Mouse (Mus musculus) large intestine, adult 2 months (tissue): Measurements from ENCODE around the gene Pla2g2d. TPM values are rescaled to one million over a fixed set of nuclear protein-coding genes. Genes with fewer than 3 reads are reported as not detected.

ENCODE experiments used
- DNase-seq: peaks from one replicate; pipeline ENCODE4 v3.0.0-alpha.2; 2012; ENCODE audit warnings: low read depth, low spot score
- WGBS: fragments of 180-500 bp; shearing (Covaris S2); methylation state at CpG from one replicate; pipeline ENCODE4 v1.1.7; 2018; 5-methylcytosine and 5-hydroxymethylcytosine counted together
- polyA plus RNA-seq: library from polyadenylated mRNA; depleted of rRNA; stranded (reverse); fragments of >200 nt; gene quantifications from 2 replicates; pipeline ENCODE4 v1.2.3, GENCODE M21; 2012

The Pla2g2d gene
- polyA plus RNA-seq, 1 experiment = 8.8 TPM

DNA sequence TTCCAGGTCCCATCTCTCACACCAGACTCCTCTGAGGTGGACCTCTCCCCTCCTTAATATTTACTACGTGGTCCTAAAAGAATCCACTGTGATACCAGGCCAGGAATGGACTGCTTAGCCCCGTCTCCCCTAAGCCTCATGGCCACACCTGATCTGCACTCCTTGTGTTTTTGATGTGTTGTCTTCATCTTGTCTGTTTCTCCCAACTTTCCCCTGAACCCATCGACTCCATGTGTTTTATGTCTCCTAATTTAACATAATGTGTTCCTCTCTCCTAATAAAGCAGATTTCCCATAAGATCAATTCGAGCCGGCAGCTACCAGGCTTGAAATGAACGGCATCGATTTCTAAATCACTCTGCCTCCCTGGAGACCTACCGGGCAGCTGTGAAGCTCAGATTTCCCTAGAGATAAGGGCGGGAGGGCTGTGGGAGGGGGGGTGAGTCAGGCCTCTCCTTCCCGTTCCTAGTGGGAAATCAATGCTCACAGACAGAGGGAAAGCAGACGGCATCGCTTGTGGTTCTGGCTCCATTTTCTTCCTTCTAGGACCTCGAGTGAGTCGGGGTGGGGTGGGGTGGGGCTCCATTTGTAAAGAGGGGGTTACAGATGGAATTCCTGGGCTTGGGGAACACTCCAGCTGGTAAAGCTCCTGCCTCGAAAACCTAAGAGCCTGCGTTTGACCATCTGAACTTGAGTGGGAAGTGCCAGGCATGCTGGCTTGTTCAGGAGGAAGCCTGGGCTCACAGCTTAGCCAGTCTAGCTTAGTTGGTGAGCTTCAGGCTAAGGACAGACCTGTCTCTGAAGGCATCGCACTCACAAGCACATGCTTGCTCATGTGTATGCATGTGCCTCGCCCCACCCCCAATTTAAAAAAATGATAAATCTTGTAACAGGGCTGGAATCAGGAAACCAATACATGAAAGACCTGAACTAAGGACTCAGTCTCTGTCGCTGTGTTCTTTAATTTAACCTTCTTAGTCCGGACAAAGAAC, 2.2 kb downstream of the Pla2g2d start:
- WGBS = 33% methylated on average over 20 of the region's 20 CpGs
- DNase-seq = no peak

DNA sequence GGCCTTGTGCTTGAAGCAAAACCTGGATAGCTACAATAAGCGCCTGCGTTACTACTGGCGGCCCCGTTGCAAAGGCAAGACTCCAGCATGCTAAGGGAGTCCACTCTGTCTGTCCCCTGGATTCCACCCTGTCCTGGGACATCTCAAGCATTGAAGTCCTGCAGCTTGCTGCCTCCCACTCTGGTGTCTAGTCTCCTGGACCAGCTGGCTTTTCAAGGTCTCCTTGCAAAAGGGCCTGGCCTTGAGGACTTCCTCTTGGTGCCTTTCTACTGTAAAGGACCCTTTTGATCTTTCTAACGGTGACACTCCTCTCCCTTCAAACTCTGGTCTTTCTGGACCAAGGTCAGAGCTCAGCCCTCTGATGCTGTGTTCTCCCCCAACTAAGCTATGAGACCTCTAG, 4.8 kb downstream of the Pla2g2d start:
- no peak for DNase-seq
- 86% methylated on average over 5 of the region's 5 CpGs for WGBS

DNA sequence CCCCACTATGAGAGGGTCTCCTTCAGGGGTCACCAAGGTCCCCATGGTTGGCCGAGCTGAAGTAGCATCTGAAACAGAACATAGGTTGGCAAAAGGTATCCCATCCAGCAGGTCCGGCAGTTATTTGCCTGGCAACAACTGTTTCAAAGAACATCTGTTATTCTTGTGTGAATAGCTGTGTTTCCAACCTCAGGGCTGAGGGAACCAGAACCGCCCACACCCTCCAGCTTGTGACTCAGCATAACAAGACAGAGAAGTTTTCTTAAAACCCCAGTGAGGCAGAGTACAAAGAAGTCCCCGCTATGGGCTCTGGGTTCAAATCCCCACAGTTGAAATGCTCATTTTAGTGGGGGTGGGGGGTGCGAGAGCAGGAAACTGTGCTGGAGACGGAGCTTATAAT, 6.6 kb downstream of the Pla2g2d start:
- WGBS = 66% methylated on average over 6 of the region's 6 CpGs
- DNase-seq = no peak

DNA sequence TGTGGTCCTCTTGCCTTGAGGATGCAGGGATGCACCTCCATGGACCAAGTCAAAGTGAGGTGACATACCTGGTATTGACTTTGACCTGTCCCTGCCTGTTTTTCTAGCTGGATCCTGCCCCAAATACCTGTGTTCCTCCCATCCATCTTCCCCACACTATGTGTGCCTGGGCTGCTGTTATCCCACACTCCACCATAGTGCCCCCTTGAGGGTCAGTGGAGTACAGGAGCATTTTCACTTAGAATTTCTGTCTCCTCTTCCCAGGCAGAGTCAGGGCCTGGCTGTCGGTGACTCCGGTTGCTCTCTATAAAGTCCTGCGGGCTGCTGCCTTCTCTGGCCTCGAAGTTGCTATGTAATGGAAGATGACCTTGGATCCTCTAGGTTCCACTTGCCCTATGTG, 10.2 kb downstream of the Pla2g2d start:
- 39% methylated on average over 4 of the region's 4 CpGs for WGBS
- DNase-seq = no peak

DNA sequence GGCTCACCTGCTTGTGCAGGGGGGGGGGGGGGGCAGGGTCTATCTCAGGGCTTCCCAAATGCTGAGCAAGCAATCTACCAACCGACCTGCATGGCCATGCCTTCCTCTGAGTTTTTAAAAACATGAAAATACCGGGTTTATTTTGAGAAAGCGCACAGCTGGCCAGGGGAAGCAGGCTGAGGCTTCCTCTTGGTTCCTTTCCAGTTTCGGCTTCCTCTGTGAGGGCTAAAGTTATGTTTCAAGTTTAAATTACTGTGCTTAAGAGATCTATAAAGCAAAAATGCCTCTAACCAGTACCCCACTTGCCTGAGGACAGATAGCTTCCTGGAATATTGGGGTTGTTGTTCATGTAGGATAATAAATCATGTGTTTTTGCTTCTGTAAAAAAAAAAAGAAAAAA, 10.6 kb downstream of the Pla2g2d start:
- 39% methylated on average over 4 of the region's 4 CpGs for WGBS
- no peak for DNase-seq

DNA sequence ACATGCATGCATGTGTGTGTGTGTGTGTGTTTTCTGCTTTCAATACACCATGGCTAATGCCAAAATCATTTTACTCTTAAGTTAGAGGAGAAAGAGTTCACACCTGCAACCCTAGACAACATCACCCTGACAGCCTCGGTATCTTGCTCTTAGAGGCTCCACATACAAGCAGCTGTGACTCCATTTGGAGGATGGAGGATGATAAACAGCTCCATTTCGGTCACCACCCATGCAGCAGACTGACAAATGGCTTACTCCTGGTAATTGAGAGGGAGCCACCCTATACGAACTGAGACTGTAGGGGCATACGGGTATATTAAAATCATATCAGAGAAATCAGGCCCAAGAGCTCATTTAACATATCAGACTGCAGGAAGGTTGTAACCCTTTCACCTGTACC, 12.8 kb downstream of the Pla2g2d start:
- DNase-seq = no peak
- WGBS = 85% methylated on average over 4 of the region's 4 CpGs

DNA sequence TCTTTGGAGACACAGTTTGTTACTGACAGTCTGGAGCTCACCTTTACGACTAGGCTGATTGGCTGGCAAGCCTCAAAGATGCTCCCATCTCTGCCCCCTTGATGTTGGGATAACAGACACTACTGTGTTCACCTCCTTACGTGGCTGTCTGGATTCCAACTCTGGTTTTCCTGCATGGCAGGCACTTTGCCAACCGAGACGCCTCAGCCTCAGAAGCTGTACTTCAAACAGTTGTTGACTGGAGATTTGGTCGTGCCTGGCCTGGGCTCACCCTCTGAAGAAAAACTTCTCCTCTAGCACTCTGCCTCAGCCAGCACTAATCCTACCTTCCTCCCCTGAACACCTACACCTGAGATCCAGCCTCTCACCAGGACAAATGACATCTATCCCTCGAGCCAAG, 15.9 kb downstream of the Pla2g2d start:
- DNase-seq = no peak
- WGBS = 49% methylated on average over 6 of the region's 6 CpGs

DNA sequence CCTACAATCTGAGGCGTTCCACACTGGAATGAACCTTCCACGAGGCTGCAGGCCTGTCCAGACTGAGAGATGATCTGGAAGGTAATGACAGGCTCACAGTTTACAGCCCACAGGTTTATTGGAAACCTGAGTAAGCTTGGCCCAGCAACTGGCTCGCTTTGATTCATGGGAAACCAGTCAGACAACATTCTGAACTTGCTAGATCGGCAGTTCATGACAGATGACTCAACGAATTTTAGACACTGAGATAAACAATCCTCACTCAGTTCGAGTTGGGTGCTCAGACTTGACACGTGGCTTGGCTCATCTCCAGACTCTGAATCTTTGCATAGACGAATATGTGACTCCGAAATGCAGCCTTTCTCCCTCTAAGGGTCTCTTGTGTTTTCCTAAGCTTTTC, 17.1 kb downstream of the Pla2g2d start:
- 13% methylated on average over 9 of the region's 9 CpGs for WGBS
- peak; percentile 91 for DNase-seq

DNA sequence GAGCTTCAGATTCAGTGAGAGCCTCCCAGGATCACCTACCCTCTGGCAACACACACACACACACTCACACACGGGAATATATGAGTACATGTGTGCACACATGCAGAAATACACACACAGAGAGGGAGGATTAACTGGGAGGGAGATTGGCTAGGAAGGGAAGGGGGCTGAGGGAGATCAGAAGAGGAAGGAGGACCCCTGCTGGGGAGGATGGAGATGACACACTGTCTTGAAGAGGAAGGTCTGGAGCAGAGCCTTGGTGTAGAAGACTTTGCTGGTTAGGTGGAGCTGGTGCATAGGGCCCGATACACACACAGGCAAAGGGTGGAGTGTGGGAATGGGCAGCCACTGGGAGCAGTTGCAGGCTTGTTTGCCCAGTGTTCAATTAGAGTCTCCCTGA, 17.7 kb downstream of the Pla2g2d start:
- WGBS = 28% methylated on average over 2 of the region's 2 CpGs
- no peak for DNase-seq

DNA sequence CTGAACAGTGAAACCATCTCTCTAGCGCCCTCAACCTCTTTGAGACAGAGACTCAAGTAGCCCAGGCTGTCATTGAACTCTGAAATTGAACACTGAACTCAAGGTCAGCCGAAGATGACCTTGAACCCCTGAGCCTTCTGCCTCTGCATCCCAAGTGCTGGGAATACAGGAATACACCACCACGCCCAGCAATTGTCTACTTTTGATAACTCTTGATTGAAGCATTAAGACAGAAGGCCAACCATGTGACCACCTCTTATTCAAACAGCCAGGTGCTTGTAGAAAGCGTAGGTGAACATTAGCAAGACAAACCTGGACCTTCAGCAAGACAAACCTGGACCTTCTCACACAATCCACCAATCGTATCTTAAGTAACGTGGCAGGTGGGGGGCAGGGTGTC, 18.8 kb downstream of the Pla2g2d start:
- 94% methylated on average over 6 of the region's 6 CpGs for WGBS
- DNase-seq = no peak

DNA sequence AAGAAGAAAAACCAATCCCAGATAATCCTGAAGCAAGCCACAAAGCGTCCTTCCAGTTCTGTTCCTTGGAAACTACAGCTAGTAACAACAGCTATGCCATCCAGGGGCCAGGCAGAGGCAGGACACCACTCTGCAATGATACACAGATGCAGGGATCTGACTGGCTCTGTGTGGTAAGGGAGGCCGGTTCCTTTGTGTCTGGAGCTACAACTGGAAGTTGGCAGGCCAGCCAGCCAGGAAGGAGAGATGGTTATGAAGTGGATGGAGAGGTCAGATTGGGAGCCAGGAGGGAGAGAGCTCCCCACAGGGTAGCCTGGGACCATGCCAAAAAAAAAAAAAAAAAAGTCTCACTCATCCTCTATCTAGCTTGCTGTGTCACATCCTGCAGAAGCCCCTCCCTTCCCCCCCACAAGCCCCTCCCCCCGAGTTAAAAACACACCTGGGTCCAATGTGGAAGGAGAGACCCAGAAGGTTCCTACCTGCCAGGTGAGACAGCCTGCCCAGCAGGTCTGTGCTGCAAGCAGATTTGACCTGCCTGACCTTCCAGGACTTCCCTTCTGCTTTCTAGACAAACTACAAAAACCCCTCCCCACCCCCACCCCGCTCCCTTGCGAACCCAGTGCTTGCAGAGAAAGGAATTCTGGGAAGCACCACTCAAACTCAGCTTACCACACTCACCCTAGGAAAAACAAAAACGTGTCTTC, 21.1 kb downstream of the Pla2g2d start:
- no peak for DNase-seq
- WGBS = 37% methylated on average over 6 of the region's 6 CpGs

DNA sequence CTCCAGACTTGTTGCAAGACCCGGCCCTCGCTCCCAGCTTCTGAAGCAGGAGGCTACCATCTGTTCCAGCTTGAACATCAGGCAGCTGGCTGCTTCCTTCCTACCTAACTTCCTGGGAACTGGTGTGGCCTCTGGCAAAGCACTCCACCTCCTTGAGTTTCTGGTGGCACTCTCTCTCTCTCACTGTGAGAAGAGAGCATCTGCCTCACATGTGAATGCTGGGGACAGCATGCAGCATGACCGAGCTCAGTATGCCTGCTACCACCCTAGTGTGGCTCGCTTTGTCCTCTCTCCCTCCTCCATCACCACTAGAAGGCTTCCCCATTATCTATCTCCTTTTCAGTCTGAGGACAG, 21.7 kb downstream of the Pla2g2d start:
- WGBS = 69% methylated on average over 4 of the region's 4 CpGs
- no peak for DNase-seq

DNA sequence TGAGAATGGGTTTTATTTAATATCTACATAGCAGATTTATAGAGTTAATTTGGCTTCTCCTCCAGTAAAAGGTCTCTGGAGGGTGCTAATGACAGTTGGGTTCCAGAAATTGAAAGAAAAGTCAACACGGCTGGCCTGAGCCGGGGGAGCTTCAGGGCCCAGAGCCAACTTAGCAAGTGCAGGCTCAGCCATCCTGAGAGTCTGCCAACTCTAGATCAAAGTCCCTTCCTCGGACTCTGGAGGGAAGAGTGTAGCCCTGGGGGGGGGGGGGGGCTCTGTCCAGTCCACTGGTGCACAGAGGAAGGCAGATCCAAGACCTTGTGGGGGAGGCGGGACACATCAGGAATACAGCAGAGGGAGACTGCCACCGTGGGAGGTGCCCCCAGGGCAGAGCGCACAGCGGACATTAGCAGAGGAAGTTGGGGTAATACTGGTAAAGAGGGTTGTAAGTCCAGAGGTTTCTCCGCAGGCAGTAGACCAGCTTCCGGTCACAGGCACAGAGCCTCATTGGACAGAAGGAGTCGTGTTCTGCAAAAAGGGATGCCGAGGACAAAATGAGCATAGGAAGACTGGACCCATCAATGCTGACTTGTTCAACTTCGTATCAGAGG, 24.7 kb downstream of the Pla2g2d start:
- WGBS = 22% methylated on average over 12 of the region's 12 CpGs
- DNase-seq = no peak

DNA sequence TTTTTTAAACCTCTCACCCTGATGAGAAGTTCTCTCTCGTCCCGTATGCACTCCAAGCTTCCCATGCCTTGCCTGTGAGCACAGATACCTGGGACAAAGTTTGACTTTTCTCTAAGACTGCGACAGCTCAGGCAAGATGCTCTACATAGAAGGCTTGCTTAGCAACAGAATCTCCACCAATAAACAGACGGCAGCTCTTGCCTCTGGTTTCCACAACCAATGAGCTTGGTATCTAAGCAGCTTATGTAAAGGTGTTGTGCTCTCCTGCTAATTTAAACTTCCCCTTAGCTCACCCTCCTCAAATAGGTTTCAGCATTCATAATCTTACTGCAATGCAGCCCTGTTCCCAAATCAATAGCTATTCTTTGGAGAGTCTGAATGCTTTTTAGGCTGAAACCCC, 26.1 kb downstream of the Pla2g2d start:
- WGBS = 90% methylated on average over 4 of the region's 4 CpGs
- no peak for DNase-seq

DNA sequence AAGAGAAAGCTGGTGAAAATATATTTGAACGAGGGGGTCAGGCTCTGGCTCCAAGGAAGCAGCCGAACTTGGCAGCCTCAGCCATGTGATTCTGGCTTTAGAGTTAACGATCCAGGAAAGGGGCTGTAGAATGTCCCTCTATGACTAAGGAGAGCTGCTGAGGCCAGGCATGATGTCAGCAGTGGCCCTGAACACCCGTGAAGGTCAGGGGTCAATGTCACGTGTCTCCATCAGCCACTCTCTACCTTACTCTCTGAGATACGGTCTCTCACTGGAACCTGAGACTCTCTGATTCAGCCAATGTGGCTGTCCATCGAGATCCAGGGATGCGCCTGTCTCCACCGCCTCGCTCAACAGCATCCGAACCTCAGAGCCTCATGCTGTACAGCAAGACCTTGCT, 27.4 kb downstream of the Pla2g2d start:
- WGBS = 86% methylated on average over 11 of the region's 11 CpGs
- DNase-seq = no peak

DNA sequence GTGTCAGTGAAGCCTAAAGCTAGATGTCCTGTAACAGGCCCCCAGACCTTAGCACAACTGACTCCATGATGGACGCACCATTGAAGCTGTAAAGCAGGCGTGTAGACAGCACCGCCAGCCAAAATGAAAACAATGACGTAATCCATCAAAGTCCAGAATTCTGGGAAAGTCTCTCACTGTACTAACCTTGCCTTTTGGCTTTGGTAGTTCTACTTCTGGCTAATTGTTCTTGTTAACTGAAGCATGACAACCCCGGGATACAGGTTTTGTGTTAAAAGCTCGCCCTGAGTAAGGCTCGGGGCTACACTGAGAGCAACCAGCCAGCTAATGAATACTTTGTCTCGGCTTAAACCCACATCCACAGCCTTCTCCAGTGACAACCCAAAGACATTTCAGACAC, 29.7 kb downstream of the Pla2g2d start:
- no peak for DNase-seq

DNA sequence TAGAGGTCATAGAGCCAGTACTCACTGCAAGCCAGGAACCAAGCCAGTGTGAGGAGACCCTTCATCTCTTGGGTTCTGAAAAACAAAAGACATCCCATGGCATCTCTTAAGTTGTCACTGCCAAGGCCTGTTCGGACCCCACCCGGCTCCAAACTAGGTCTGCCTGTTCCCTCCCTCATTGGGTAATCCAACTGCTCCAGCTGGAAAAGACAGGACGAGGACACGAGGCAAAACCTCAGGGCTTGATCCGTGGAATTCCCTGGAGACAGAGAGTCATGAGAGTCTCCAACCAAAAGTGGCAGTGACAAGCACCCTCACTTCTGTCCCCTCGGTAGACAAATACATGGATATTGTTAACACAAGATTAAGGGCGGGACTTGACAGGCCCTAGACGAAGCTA, 30.6 kb downstream of the Pla2g2d start:
- 75% methylated on average over 8 of the region's 8 CpGs for WGBS
- no peak for DNase-seq

More for the DNA sequence above, 29.7 kb downstream of the Pla2g2d start:
- WGBS = 65% methylated on average over 8 of the region's 8 CpGs

DNA sequence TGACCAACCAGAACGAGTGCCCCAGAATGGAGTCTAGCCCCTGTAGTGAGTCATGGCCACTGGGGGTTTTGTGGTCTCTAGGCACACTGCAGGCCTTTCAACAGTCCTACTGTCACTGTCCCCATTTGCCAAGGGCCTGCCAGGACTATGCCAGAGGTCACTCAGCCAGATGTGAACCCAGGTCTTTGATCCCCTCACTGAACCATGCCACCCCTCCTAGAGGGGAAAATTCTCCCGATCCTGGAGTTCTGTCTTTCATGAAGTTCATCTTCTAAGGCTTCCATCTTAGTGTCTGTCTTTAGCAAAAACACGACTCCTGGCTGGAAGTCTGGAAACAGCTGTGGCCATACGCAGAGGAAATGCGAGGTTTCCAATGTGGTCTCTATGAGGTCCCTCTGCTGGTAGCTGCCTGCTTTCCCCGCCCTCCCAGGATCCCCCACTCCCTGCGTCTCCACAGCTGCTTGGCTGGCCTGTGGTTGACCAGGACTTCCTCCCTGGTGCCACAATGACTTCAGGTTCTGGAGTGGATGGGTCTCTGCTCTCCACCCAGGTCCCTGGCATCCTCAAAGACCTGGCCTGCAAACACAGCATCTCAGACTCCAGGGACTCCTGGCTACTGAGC, 31.5 kb downstream of the Pla2g2d start:
- WGBS = 73% methylated on average over 7 of the region's 7 CpGs
- no peak for DNase-seq

DNA sequence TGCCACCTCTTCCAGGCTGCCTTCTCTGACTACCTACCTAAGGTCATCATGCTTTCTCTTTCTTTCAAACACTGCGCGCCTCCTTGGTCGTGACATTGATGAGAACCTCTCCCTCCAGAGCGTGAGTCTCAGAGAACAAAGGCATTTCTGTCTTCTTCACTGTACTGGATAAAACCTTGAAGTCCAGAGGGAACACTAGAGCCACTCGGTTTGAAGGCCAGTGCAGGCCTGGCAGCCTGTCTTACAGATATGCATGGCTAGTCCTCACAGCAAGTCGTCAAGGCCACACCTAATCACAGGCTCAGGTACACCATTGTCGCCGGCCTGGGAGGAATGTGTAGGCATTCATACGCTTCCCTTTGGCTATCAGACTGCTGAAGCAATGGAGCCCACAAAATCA, 40.6 kb downstream of the Pla2g2d start:
- no peak for DNase-seq
- 75% methylated on average over 9 of the region's 9 CpGs for WGBS

DNA sequence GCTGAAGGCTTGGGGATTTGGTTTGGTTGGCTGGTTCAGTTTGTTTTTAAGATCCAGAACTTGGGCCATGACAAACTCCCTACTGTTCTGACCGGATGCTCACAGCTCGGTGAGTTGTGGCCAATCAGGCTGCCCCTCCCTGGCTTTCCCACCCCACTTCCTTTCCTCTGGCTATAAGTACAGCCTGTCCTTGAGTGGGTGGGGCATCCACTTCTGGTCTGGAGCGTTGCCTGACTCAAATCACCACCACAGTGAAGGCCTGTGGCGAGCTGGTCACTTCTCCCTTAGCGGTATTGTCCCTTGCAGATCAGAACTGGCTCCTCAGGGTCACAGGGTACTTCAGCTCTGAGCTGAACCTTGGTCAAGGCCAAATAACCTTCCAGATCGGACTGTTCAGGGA, 42.2 kb downstream of the Pla2g2d start:
- 33% methylated on average over 6 of the region's 6 CpGs for WGBS

More for the DNA sequence above, 42.2 kb downstream of the Pla2g2d start:
- DNase-seq = no peak
